Mouse (Mus musculus) heart, adult 2 months (tissue): ENCODE measurements at regions not wholly inside any gene's neighbourhood (a gene's known extent, or its start where the extent isn't known, plus 50 kb on each side); places are given as distances from the start of the nearest gene placed in this dataset.

Experiments used
- DNase-seq, 2 experiments: peaks; one replicate each; pipeline ENCODE4 v3.0.0; 2021
- H3K27ac ChIP-seq: fragments of 200-600 bp; 2 replicates; pipeline ENCODE4 v1.8.1; 2022
- H3K27me3 ChIP-seq: fragments of 200-500 bp; 2 replicates; pipeline ENCODE4 v1.6.1; 2012; ENCODE audit warnings: mild to moderate bottlenecking, low read length, inconsistent platforms, mixed read lengths; ENCODE audit not compliant: control insufficient read depth, insufficient read depth
- H3K36me3 ChIP-seq: fragments of 200-500 bp; 2 replicates; pipeline ENCODE4 v1.6.1; 2012; ENCODE audit warnings: low read length, inconsistent platforms; ENCODE audit not compliant: control insufficient read depth, insufficient read depth
- H3K4me1 ChIP-seq: fragments of 200-500 bp; 2 replicates; pipeline ENCODE4 v1.6.1; 2011; ENCODE audit warnings: low read length; ENCODE audit not compliant: control insufficient read depth, insufficient read depth
- H3K4me3 ChIP-seq: fragments of 200-600 bp; 2 replicates; pipeline ENCODE4 v1.8.1; 2022
- H3K79me2 ChIP-seq: fragments of 200-500 bp; replicated peaks from 2 replicates; pipeline ENCODE4 v1.6.1; 2012; ENCODE audit warnings: mild to moderate bottlenecking, inconsistent platforms, low read length, moderate library complexity, mixed read lengths; ENCODE audit not compliant: control insufficient read depth, insufficient read depth
- H3K9ac ChIP-seq: fragments of 200-500 bp; 2 replicates; pipeline ENCODE4 v1.6.1; 2012; ENCODE audit warnings: low read depth, mild to moderate bottlenecking, control low read depth, inconsistent platforms, low read length, mixed read lengths
- CTCF ChIP-seq: fragments of 200-600 bp; IDR thresholded peaks from 2 replicates; pipeline ENCODE4 v1.8.1; 2022; ENCODE audit warnings: antibody characterized with exemption, mild to moderate bottlenecking, moderate library complexity
- EP300 ChIP-seq: fragments of 200-500 bp; IDR thresholded peaks from 2 replicates; pipeline ENCODE4 v1.6.1; 2011; ENCODE audit warnings: low read depth, low read length, control low read depth; ENCODE audit not compliant: insufficient read depth
- POLR2A ChIP-seq: fragments of 200-500 bp; IDR thresholded peaks from 2 replicates; pipeline ENCODE4 v1.6.1; 2011; ENCODE audit warnings: mild to moderate bottlenecking, low read depth, low read length, control low read depth; ENCODE audit not compliant: insufficient read depth
- WGBS: fragments of 180-500 bp; shearing (Covaris S2); methylation state at CpG from one replicate; pipeline ENCODE4 v1.1.7; 2018; 5-methylcytosine and 5-hydroxymethylcytosine counted together
- intact Hi-C: fragments of 180-260 bp; cut with DNase I; formaldehyde crosslinking; loops from one replicate; pipeline ENCODE4 v1.15.1; 2025

- intact Hi-C loops: no loop called here
- no peak overlapping the region for H3K27ac ChIP-seq
- DNase-seq: no peak
- TF ChIP-seq CTCF (no peak), POLR2A (no peak), EP300 (no peak)
- 76% methylated on average over 3 of the region's 3 CpGs for WGBS
- H3K27me3 ChIP-seq: no peaks in the 10 kb centered on the region
- H3K4me1 ChIP-seq: no peaks in the 10 kb centered on the region
- H3K36me3 ChIP-seq: no peaks in the 10 kb centered on the region
- no peak overlapping the region for H3K4me3 ChIP-seq
- H3K9ac ChIP-seq: no peak overlapping the region
- H3K79me2 ChIP-seq: no peaks in the 10 kb centered on the region
These were observed 153.0 kb downstream of the Ly86 start for GRCm38 (mm10) chr13:37497986-37498385.

GRCm38 (mm10) chr13:37500668-37501286, 155.8 kb downstream of the Ly86 start:
- Histone ChIP-seq H3K4me1 (peaks cover 2% of the 10 kb centered on the region), H3K27me3 (no peaks in the 10 kb centered on the region), H3K79me2 (no peaks in the 10 kb centered on the region), H3K4me3 (no peak overlapping the region), H3K9ac (no peak overlapping the region), H3K36me3 (no peaks in the 10 kb centered on the region; the same call in 1 of the 2 replicates), H3K27ac (no peak overlapping the region)
- intact Hi-C loops: no loop called here
- TF ChIP-seq CTCF (no peak), POLR2A (no peak), EP300 (no peak)
- DNase-seq: no peak
- WGBS: 73% methylated on average over 4 of the region's 4 CpGs

- Histone ChIP-seq H3K79me2 (no peaks in the 10 kb centered on the region), H3K27me3 (no peaks in the 10 kb centered on the region), H3K36me3 (no peaks in the 10 kb centered on the region; the same call in 1 of the 2 replicates), H3K4me3 (no peak overlapping the region), H3K9ac (no peak overlapping the region), H3K4me1 (peaks cover 13% of the 10 kb centered on the region), H3K27ac (no peak overlapping the region)
- no peak for DNase-seq
- TF ChIP-seq CTCF (no peak), POLR2A (no peak), EP300 (no peak)
- intact Hi-C loops: loop anchor here (2.0 kb wide), 1 partner anchor 17 kb away; no protein-coding TSS in a partner anchor
- WGBS: 79% methylated on average over 6 of the region's 6 CpGs
These were observed 158.4 kb downstream of the Ly86 start for GRCm38 (mm10) chr13:37503449-37503848.

- DNase-seq: no peak
- no peak overlapping the region for H3K27ac ChIP-seq
- TF ChIP-seq EP300 (no peak), CTCF (no peak), POLR2A (no peak)
- no peaks in the 10 kb centered on the region; the same call in 1 of the 2 replicates for H3K36me3 ChIP-seq
- H3K79me2 ChIP-seq: no peaks in the 10 kb centered on the region
- WGBS: 92% methylated on average over 3 of the region's 3 CpGs
- intact Hi-C loops: loop anchor here (2.0 kb wide), 1 partner anchor 17 kb away; no protein-coding TSS in a partner anchor
- no peaks in the 10 kb centered on the region for H3K27me3 ChIP-seq
- H3K4me1 ChIP-seq: peaks cover 18% of the 10 kb centered on the region
- no peak overlapping the region for H3K9ac ChIP-seq
- no peak overlapping the region for H3K4me3 ChIP-seq
These were observed 158.9 kb downstream of the Ly86 start for GRCm38 (mm10) chr13:37503898-37504297.

GRCm38 (mm10) chr13:37504373-37504772, 159.4 kb downstream of the Ly86 start:
- intact Hi-C loops: no loop called here
- no peak overlapping the region for H3K9ac ChIP-seq
- no peaks in the 10 kb centered on the region for H3K79me2 ChIP-seq
- no peaks in the 10 kb centered on the region; the same call in 1 of the 2 replicates for H3K36me3 ChIP-seq
- DNase-seq: no peak
- peaks cover 20% of the 10 kb centered on the region for H3K4me1 ChIP-seq
- no peak overlapping the region for H3K27ac ChIP-seq
- H3K4me3 ChIP-seq: no peak overlapping the region
- TF ChIP-seq CTCF (no peak), EP300 (no peak), POLR2A (no peak)
- WGBS: 67% methylated on average over 10 of the region's 10 CpGs
- H3K27me3 ChIP-seq: no peaks in the 10 kb centered on the region

- intact Hi-C loops: no loop called here
- H3K9ac ChIP-seq: peak overlapping the region; percentile 23; the same call in 1 of the 2 replicates
- no peak for TF ChIP-seq EP300
- no peak for TF ChIP-seq POLR2A
- TF ChIP-seq CTCF: no peak
- no peaks in the 10 kb centered on the region for H3K79me2 ChIP-seq
- DNase-seq: no peak
- H3K36me3 ChIP-seq: no peaks in the 10 kb centered on the region; the same call in 1 of the 2 replicates
- WGBS: 62% methylated on average over 3 of the region's 3 CpGs
- no peaks in the 10 kb centered on the region for H3K27me3 ChIP-seq
- peaks cover 28% of the 10 kb centered on the region for H3K4me1 ChIP-seq
- H3K4me3 ChIP-seq: no peak overlapping the region
- peak overlapping the region; percentile 87 for H3K27ac ChIP-seq
These were observed 160.6 kb downstream of the Ly86 start for GRCm38 (mm10) chr13:37505617-37506016.
